Mouse (Mus musculus): ENCODE measurements around the gene Grm1. TPM values are rescaled to one million over a fixed set of nuclear protein-coding genes. Genes with fewer than 3 reads are reported as not detected.

Gene Grm1
- polyA plus RNA-seq, 1 experiment from 2014 or later: not detected

DNA sequence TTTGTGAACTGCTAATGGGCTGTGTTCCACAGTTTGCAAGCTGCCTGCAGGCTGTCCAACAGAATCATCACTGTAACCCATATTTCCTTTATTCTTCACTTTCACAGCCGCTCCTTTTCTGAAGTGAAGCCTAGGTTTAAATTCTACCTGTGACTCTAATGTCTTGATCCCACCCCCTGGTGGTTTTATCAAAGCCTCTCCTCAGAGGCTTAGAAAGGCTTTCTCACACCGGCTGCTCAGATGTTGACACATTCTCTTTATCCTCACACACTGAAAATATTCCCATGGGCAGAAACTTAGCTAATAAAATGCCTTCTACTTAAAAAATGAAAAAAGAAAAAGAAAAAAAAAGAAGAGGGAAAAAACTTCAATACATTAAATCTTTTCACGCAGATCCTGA, 210.0 kb downstream of the Grm1 start:
- H3K27ac ChIP-seq (ENCODE audit: low read length): no peak overlapping the region
- no peaks in the 10 kb centered on the region for H3K27me3 ChIP-seq (ENCODE audit: control insufficient read depth, insufficient read depth, low read depth, low read length)
- H3K4me3 ChIP-seq (ENCODE audit: low read depth, low read length): no peak overlapping the region
- H3K9me3 ChIP-seq (replicated peaks; ENCODE audit: control insufficient read depth, low read length): no peaks in the 10 kb centered on the region
- H3K9ac ChIP-seq (ENCODE audit: low read depth, low read length): no peak overlapping the region
- ATAC-seq (ENCODE audit: low read depth): no peak
- no peak overlapping the region for H3K4me2 ChIP-seq (ENCODE audit: low read depth, low read length)
- WGBS (ENCODE audit: insufficient replicate concordance): 34% methylated on average over 3 of the region's 3 CpGs
- no peaks in the 10 kb centered on the region for H3K4me1 ChIP-seq (ENCODE audit: control insufficient read depth, low read depth, low read length)
- no peaks in the 10 kb centered on the region for H3K36me3 ChIP-seq (ENCODE audit: control insufficient read depth, insufficient read depth)

DNA sequence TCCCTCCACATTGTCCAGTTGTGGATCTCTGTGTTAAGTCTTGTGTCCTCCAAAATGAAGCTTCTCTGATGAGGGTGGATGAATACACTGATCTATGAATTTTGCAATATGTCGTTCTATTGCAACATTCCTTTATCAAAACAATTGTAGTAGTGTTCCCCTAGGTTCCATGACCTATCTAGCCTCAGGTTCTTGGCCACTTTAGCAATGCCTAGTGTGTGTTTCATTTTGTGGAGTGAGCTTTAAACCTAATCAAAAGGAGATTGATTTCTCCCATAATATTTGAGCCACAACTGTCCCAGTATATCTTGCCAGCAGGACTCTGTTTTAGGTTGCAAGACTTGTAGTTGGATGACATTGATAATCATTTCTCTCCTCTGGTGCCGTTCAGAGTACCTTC, 211.9 kb downstream of the Grm1 start:
- 46% methylated on average over 2 of the region's 2 CpGs for WGBS (ENCODE audit: insufficient replicate concordance)

DNA sequence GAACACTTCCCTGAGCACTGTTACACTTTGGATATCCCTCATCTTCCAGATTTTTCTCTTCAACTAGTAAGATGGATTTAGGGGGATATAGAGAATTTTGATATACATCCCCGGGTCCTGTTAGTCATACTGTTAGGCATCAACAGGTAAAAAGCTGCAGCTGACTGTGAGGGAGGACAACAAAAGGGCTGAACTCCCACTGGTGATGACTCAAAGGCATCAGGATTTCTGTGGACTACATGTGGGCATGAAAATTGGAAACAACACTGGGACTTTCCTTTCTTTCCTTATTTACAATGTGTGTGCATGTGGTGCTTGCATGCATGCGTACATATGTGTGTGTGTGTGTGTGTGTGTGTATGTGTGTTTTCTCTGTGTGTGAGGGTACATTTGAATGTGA, 215.9 kb downstream of the Grm1 start:
- H3K4me2 ChIP-seq (ENCODE audit: low read depth, low read length): no peak overlapping the region
- no peak for ATAC-seq (ENCODE audit: low read depth)
- H3K9me3 ChIP-seq (replicated peaks; ENCODE audit: control insufficient read depth, low read length): no peaks in the 10 kb centered on the region
- H3K9ac ChIP-seq (ENCODE audit: low read depth, low read length): no peak overlapping the region
- H3K27ac ChIP-seq (ENCODE audit: low read length): no peak overlapping the region
- H3K27me3 ChIP-seq (ENCODE audit: control insufficient read depth, insufficient read depth, low read depth, low read length): no peaks in the 10 kb centered on the region
- H3K4me1 ChIP-seq (ENCODE audit: control insufficient read depth, low read depth, low read length): no peaks in the 10 kb centered on the region
- H3K36me3 ChIP-seq (ENCODE audit: control insufficient read depth, insufficient read depth): no peaks in the 10 kb centered on the region
- 63% methylated on average over 2 of the region's 2 CpGs for WGBS (ENCODE audit: insufficient replicate concordance)
- H3K4me3 ChIP-seq (ENCODE audit: low read depth, low read length): no peak overlapping the region

More for the DNA sequence above, 211.9 kb downstream of the Grm1 start:
- Histone ChIP-seq H3K4me2 (ENCODE audit: low read depth, low read length) (no peak overlapping the region), H3K4me3 (ENCODE audit: low read depth, low read length) (no peak overlapping the region), H3K27ac (ENCODE audit: low read length) (no peak overlapping the region), H3K9me3 (replicated peaks; ENCODE audit: control insufficient read depth, low read length) (no peaks in the 10 kb centered on the region), H3K4me1 (ENCODE audit: control insufficient read depth, low read depth, low read length) (no peaks in the 10 kb centered on the region), H3K27me3 (ENCODE audit: control insufficient read depth, insufficient read depth, low read depth, low read length) (no peaks in the 10 kb centered on the region), H3K9ac (ENCODE audit: low read depth, low read length) (no peak overlapping the region), H3K36me3 (ENCODE audit: control insufficient read depth, insufficient read depth) (no peaks in the 10 kb centered on the region)
- ATAC-seq (ENCODE audit: low read depth): no peak

DNA sequence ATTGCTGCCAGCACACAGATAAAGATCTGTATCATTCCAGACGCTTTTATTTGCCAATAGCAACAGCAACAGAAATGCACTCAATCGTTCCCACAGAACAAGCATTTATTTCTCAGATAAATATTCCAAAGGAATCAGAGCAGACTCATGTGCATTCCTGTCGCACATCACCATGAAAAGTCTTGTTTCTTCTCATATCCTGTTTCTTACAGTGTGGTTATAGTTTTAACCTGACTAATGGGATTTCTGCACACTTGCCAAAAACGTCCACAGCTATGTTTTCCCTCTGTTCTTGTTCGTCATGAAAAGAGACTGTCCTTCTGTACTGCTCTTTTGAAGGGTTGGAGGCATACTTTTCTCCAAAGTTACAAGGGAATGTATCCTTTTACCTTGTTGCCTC, 217.4 kb downstream of the Grm1 start:
- no peaks in the 10 kb centered on the region for H3K36me3 ChIP-seq (ENCODE audit: control insufficient read depth, insufficient read depth)
- no peak overlapping the region for H3K9ac ChIP-seq (ENCODE audit: low read depth, low read length)
- no peak overlapping the region for H3K4me3 ChIP-seq (ENCODE audit: low read depth, low read length)
- 47% methylated on average over 5 of the region's 5 CpGs for WGBS (ENCODE audit: insufficient replicate concordance)
- H3K4me2 ChIP-seq (ENCODE audit: low read depth, low read length): no peak overlapping the region
- H3K4me1 ChIP-seq (ENCODE audit: control insufficient read depth, low read depth, low read length): no peaks in the 10 kb centered on the region
- H3K27me3 ChIP-seq (ENCODE audit: control insufficient read depth, insufficient read depth, low read depth, low read length): no peaks in the 10 kb centered on the region
- no peaks in the 10 kb centered on the region for H3K9me3 ChIP-seq (replicated peaks; ENCODE audit: control insufficient read depth, low read length)
- ATAC-seq (ENCODE audit: low read depth): no peak
- no peak overlapping the region for H3K27ac ChIP-seq (ENCODE audit: low read length)

DNA sequence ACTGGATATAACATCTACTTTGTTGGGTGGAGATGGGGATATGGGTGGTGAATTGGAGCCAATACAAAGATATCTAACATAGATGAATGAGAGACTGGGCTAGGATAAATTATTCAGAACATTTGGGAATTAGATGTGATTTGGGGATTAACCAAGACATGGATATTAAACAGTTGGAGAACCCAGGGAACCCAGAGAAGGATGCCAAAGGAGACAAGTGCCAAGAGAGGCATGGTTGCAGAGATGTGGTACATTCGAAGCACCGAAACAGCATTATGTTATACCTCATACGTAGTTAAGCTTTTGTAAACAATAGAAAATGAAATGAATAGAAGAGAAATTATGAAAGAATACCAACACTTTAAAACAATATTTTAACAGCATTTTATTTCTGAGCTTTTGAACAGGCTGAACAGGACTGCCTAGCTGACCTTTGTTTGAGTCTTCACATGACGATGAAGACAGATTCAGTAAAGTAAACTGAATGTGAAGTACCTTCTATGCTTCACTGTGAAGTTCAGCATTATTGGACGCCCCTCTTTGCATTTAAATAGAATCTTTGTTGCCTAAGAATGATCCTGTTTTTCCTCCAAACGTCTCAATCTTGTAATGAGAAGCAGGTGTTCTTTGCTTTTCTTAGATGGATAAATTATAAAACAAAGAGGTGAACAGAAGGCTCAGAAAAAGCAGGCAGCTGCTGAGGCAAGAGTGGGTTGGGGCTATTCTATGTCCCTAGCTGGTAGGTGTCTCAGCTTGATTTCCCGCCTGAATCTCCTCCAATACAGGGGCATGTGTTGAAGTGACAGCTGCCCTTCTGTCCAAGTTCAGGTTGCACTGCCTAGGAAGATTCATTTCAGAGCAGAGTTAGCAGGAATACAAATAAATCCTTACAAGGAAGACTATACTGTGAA, 234.5 kb downstream of the Grm1 start:
- Histone ChIP-seq H3K9me3 (replicated peaks; ENCODE audit: control insufficient read depth, low read length) (no peaks in the 10 kb centered on the region), H3K4me2 (ENCODE audit: low read depth, low read length) (no peak overlapping the region), H3K9ac (ENCODE audit: low read depth, low read length) (no peak overlapping the region), H3K4me3 (ENCODE audit: low read depth, low read length) (no peak overlapping the region), H3K27me3 (ENCODE audit: control insufficient read depth, insufficient read depth, low read depth, low read length) (no peaks in the 10 kb centered on the region), H3K4me1 (ENCODE audit: control insufficient read depth, low read depth, low read length) (no peaks in the 10 kb centered on the region), H3K36me3 (ENCODE audit: control insufficient read depth, insufficient read depth) (no peaks in the 10 kb centered on the region), H3K27ac (ENCODE audit: low read length) (no peak overlapping the region)
- WGBS (ENCODE audit: insufficient replicate concordance): 57% methylated on average over 7 of the region's 7 CpGs
- ATAC-seq (ENCODE audit: low read depth): no peak

DNA sequence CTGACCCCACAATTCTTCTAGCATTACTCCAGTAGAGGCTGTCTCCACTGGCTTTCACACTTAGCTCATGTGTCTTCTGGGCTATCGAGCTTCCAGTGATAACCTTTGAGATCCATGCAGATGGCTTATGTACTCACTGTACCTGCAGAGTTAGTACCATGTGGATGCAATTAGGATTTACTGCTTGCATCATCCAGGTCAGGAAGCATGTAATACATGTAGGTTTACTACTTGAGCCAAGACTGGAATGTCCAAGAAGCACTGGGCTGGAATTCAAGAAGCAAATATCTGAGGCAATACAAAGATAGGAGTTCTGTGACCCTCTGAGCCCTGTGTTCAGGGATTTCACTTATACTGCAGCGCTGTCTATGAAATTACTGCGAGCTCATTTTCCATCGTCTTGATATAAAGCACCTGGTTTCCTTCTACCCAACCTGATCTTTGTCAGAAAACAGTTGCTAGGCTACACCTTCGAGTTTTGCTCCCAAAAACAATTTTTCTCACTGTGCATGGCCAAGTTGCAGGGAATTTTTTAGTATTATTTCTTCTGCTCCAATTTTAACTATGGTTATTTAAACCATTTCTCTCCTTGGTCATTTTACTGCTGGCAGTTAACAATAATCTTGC, 237.0 kb downstream of the Grm1 start:
- Histone ChIP-seq H3K27me3 (ENCODE audit: control insufficient read depth, insufficient read depth, low read depth, low read length) (no peaks in the 10 kb centered on the region), H3K4me1 (ENCODE audit: control insufficient read depth, low read depth, low read length) (no peaks in the 10 kb centered on the region), H3K9ac (ENCODE audit: low read depth, low read length) (no peak overlapping the region), H3K4me3 (ENCODE audit: low read depth, low read length) (no peak overlapping the region), H3K4me2 (ENCODE audit: low read depth, low read length) (no peak overlapping the region), H3K36me3 (ENCODE audit: control insufficient read depth, insufficient read depth) (no peaks in the 10 kb centered on the region), H3K27ac (ENCODE audit: low read length) (no peak overlapping the region), H3K9me3 (replicated peaks; ENCODE audit: control insufficient read depth, low read length) (no peaks in the 10 kb centered on the region)
- 50% methylated on average over 5 of the region's 5 CpGs for WGBS (ENCODE audit: insufficient replicate concordance)
- no peak for ATAC-seq (ENCODE audit: low read depth)

DNA sequence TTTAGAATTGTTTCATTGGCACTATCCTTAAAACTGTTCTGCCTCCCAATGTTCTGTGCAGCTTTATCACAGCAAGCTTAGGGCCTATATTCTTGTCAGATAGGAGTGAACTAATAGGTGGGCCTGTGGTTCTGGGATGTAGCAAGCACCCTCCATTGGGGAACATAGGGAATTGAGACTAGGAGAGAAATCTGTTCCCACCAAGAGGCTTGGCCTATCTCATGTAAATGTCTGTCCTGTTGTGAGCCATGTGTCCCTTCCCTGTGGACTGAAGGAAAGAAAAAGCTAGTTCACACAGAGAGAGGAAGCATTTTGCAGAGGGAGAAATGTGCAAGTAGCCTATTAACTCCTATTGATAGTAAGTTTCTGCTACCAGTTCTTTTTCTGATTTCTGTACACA, 246.8 kb downstream of the Grm1 start:
- no peaks in the 10 kb centered on the region for H3K27me3 ChIP-seq (ENCODE audit: control insufficient read depth, insufficient read depth, low read depth, low read length)
- no peaks in the 10 kb centered on the region for H3K9me3 ChIP-seq (replicated peaks; ENCODE audit: control insufficient read depth, low read length)
- no peaks in the 10 kb centered on the region for H3K4me1 ChIP-seq (ENCODE audit: control insufficient read depth, low read depth, low read length)
- no peak overlapping the region for H3K9ac ChIP-seq (ENCODE audit: low read depth, low read length)
- H3K36me3 ChIP-seq (ENCODE audit: control insufficient read depth, insufficient read depth): no peaks in the 10 kb centered on the region
- H3K27ac ChIP-seq (ENCODE audit: low read length): no peak overlapping the region
- no peak overlapping the region for H3K4me2 ChIP-seq (ENCODE audit: low read depth, low read length)
- no peak for ATAC-seq (ENCODE audit: low read depth)
- H3K4me3 ChIP-seq (ENCODE audit: low read depth, low read length): no peak overlapping the region

DNA sequence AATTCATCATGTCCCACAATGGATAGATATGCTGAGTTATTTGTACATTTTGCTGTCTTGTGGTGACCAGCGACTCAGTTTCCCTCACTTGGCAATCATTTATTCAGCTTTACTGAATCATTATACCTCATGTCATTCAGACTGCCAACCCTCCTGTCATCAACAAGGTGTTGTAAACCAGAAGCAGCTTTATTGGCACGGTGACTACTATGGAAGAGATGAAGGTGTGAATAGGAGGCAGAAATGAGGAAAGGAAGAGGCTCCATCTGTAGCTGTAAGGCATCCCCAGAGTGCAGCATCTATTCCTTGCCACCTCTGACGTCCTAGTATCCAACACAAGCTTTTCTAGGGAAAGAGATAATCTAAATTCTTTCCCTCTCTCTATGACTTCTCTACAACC, 247.3 kb downstream of the Grm1 start:
- no peak for ATAC-seq (ENCODE audit: low read depth)
- 43% methylated on average over 3 of the region's 3 CpGs for WGBS (ENCODE audit: insufficient replicate concordance)
- Histone ChIP-seq H3K36me3 (ENCODE audit: control insufficient read depth, insufficient read depth) (no peaks in the 10 kb centered on the region), H3K4me2 (ENCODE audit: low read depth, low read length) (no peak overlapping the region), H3K9me3 (replicated peaks; ENCODE audit: control insufficient read depth, low read length) (no peaks in the 10 kb centered on the region), H3K27me3 (ENCODE audit: control insufficient read depth, insufficient read depth, low read depth, low read length) (no peaks in the 10 kb centered on the region), H3K27ac (ENCODE audit: low read length) (no peak overlapping the region), H3K9ac (ENCODE audit: low read depth, low read length) (no peak overlapping the region), H3K4me3 (ENCODE audit: low read depth, low read length) (no peak overlapping the region), H3K4me1 (ENCODE audit: control insufficient read depth, low read depth, low read length) (no peaks in the 10 kb centered on the region)

DNA sequence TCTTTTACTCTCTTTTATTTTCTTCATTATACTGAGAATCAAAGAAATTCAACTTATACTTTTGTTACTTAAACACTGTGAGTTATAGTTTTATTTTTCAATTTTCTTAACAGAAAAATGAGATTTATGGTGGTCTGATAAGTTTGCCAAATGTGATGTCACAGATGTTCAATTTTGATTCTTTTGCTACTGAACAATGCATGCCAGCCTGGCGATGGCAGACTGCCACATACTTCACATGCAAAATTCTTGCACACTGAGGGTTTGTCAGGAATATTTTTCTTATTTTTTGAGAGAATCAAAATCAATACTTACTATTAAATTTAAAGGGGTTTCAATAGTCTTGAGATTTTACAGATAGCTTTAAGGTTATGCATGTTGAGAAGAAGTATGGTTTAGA, 251.0 kb downstream of the Grm1 start:
- no peak for ATAC-seq (ENCODE audit: low read depth)
- Histone ChIP-seq H3K4me3 (ENCODE audit: low read depth, low read length) (no peak overlapping the region), H3K27me3 (ENCODE audit: control insufficient read depth, insufficient read depth, low read depth, low read length) (no peaks in the 10 kb centered on the region), H3K4me1 (ENCODE audit: control insufficient read depth, low read depth, low read length) (no peaks in the 10 kb centered on the region), H3K9ac (ENCODE audit: low read depth, low read length) (no peak overlapping the region), H3K9me3 (replicated peaks; ENCODE audit: control insufficient read depth, low read length) (no peaks in the 10 kb centered on the region), H3K36me3 (ENCODE audit: control insufficient read depth, insufficient read depth) (no peaks in the 10 kb centered on the region), H3K4me2 (ENCODE audit: low read depth, low read length) (no peak overlapping the region), H3K27ac (ENCODE audit: low read length) (no peak overlapping the region)
- 39% methylated on average over 1 of the region's 1 CpGs for WGBS (ENCODE audit: insufficient replicate concordance)

Data from liver, embryonic 16.5 days (tissue).